Mouse (Mus musculus) lung, postnatal 0 days (tissue): ENCODE data around the gene Dlk1. TPM values are rescaled to one million over a fixed set of nuclear protein-coding genes. Genes with fewer than 3 reads are reported as not detected.

ENCODE experiments used
- ATAC-seq: fragments of 200-750 bp; cut with Nextera tagmentation; 2 replicates; pipeline ENCODE4 v1.8.0; 2017; ENCODE audit warnings: moderate library complexity
- DNase-seq: peaks from one replicate; pipeline ENCODE4 v3.0.0-alpha.2; 2016; ENCODE audit warnings: low spot score
- H3K27ac ChIP-seq: fragments of 300-500 bp; sonication (generic); 2 replicates; pipeline ENCODE4 v1.5.1; 2014; ENCODE audit warnings: antibody characterized with exemption, mild to moderate bottlenecking, low read length, mixed read lengths
- H3K27me3 ChIP-seq: fragments of 300-500 bp; sonication (generic); replicated peaks from 2 replicates; pipeline ENCODE4 v1.6.1; 2014; ENCODE audit warnings: low read length, mixed read lengths; ENCODE audit not compliant: insufficient read depth
- H3K36me3 ChIP-seq: fragments of 300-500 bp; sonication (generic); 2 replicates; pipeline ENCODE4 v1.6.1; 2014; ENCODE audit warnings: low read length, mixed read lengths; ENCODE audit not compliant: insufficient read depth
- H3K4me1 ChIP-seq: fragments of 300-500 bp; sonication (generic); 2 replicates; pipeline ENCODE4 v1.6.1; 2014; ENCODE audit warnings: antibody characterized with exemption, low read depth, low read length, mixed read lengths; ENCODE audit not compliant: insufficient read depth
- H3K4me2 ChIP-seq: fragments of 300-500 bp; sonication (generic); replicated peaks from 2 replicates; pipeline ENCODE4 v1.6.1; 2014; ENCODE audit warnings: low read depth, mild to moderate bottlenecking, low read length, moderate library complexity, mixed read lengths
- H3K4me3 ChIP-seq: fragments of 300-500 bp; sonication (generic); 2 replicates; pipeline ENCODE4 v1.5.1; 2014; ENCODE audit warnings: low read depth, low read length
- H3K9ac ChIP-seq: fragments of 300-500 bp; sonication (generic); replicated peaks from 2 replicates; pipeline ENCODE4 v1.6.1; 2014; ENCODE audit warnings: low read depth, mild to moderate bottlenecking
- H3K9me3 ChIP-seq: fragments of 300-500 bp; sonication (generic); 2 replicates; pipeline ENCODE4 v1.6.1; 2016; ENCODE audit warnings: low read length, mixed read lengths
- CTCF ChIP-seq: IDR thresholded peaks from 2 replicates; pipeline ENCODE4 v1.5.1; 2016; ENCODE audit warnings: antibody characterized with exemption, mild to moderate bottlenecking
- EP300 ChIP-seq: IDR thresholded peaks from 2 replicates; pipeline ENCODE4 v1.6.1; 2016; ENCODE audit warnings: antibody characterized with exemption, mild to moderate bottlenecking, control low read depth
- WGBS: fragments of 180-500 bp; shearing (Covaris S2); extraction: QIAGEN DNeasy Blood & Tissue Kit; methylation state at CpG from one replicate; pipeline ENCODE4 v1.1.7; 2014; 5-methylcytosine and 5-hydroxymethylcytosine counted together
- polyA plus RNA-seq: library from polyadenylated mRNA; unstranded; fragments of >200 nt; fragmentation: Nextera tagmentation; extraction: Ambion mirVana; gene quantifications from 2 replicates; pipeline ENCODE4 v1.2.1, GENCODE M21; 2015

Gene Dlk1
- polyA plus RNA-seq, 1 experiment from 2014 or later, result 364 TPM

GRCm38 (mm10) chr12:109436852-109437251 lies 15.8 kb upstream of the Dlk1 start:
- WGBS, result 50% methylated on average over 12 of the region's 12 CpGs
- no peak overlapping the region for H3K4me2 ChIP-seq
- H3K36me3 ChIP-seq, result no peaks in the 10 kb centered on the region
- no peak for TF ChIP-seq EP300
- no peak for TF ChIP-seq CTCF
- no peaks in the 10 kb centered on the region for H3K27me3 ChIP-seq
- ATAC-seq (0 out of 2 replicates have a peak, but pooled peaks have one; percentile 4), DNase-seq (no peak)
- H3K9me3 ChIP-seq, result no peaks in the 10 kb centered on the region
- peaks cover 23% of the 10 kb centered on the region for H3K4me1 ChIP-seq
- no peak overlapping the region for H3K27ac ChIP-seq
- H3K4me3 ChIP-seq, result no peak overlapping the region
- H3K9ac ChIP-seq, result no peak overlapping the region

GRCm38 (mm10) chr12:109437559-109438350 lies 14.9 kb upstream of the Dlk1 start:
- H3K4me2 ChIP-seq, result peak overlapping the region; percentile 52
- H3K36me3 ChIP-seq, result no peaks in the 10 kb centered on the region
- DNase-seq, result peak; percentile 82
- WGBS, result 7% methylated on average over 24 of the region's 25 CpGs
- H3K4me1 ChIP-seq, result peaks cover 24% of the 10 kb centered on the region
- H3K9ac ChIP-seq, result no peak overlapping the region
- peak overlapping the region; percentile 19; the same call in 1 of the 2 replicates for H3K4me3 ChIP-seq
- no peak for TF ChIP-seq EP300
- TF ChIP-seq CTCF, result peak; percentile 99
- ATAC-seq, result peak; percentile 67
- no peaks in the 10 kb centered on the region for H3K9me3 ChIP-seq
- H3K27ac ChIP-seq, result no peak overlapping the region
- no peaks in the 10 kb centered on the region for H3K27me3 ChIP-seq

- Histone ChIP-seq H3K9ac (no peak overlapping the region), H3K4me1 (peaks cover 24% of the 10 kb centered on the region), H3K4me3 (no peak overlapping the region), H3K9me3 (no peaks in the 10 kb centered on the region), H3K36me3 (no peaks in the 10 kb centered on the region), H3K27ac (no peak overlapping the region), H3K4me2 (no peak overlapping the region), H3K27me3 (no peaks in the 10 kb centered on the region)
- DNase-seq (no peak), ATAC-seq (no peak)
- WGBS, result 78% methylated on average over 6 of the region's 6 CpGs
- no peak for TF ChIP-seq CTCF
- TF ChIP-seq EP300, result no peak
Observed at GRCm38 (mm10) chr12:109438383-109438782, 14.2 kb upstream of the Dlk1 start.

GRCm38 (mm10) chr12:109439974-109440373 lies 12.6 kb upstream of the Dlk1 start:
- Histone ChIP-seq H3K27me3 (no peaks in the 10 kb centered on the region), H3K4me2 (no peak overlapping the region), H3K4me1 (peaks cover 24% of the 10 kb centered on the region), H3K36me3 (no peaks in the 10 kb centered on the region), H3K27ac (no peak overlapping the region), H3K4me3 (no peak overlapping the region), H3K9me3 (no peaks in the 10 kb centered on the region), H3K9ac (no peak overlapping the region)
- TF ChIP-seq EP300 (no peak), CTCF (no peak)
- no peak for DNase-seq
- WGBS, result 30% methylated on average over 6 of the region's 6 CpGs
- ATAC-seq, result no peak

GRCm38 (mm10) chr12:109441366-109441765 lies 11.3 kb upstream of the Dlk1 start:
- Histone ChIP-seq H3K27ac (peak overlapping the region; percentile 32; the same call in 1 of the 2 replicates), H3K9me3 (no peaks in the 10 kb centered on the region), H3K4me2 (no peak overlapping the region), H3K27me3 (no peaks in the 10 kb centered on the region), H3K9ac (no peak overlapping the region), H3K36me3 (no peaks in the 10 kb centered on the region), H3K4me1 (peaks cover 24% of the 10 kb centered on the region), H3K4me3 (no peak overlapping the region)
- DNase-seq, result peak; percentile 60
- WGBS, result 13% methylated on average over 6 of the region's 6 CpGs
- TF ChIP-seq EP300, result no peak
- TF ChIP-seq CTCF, result no peak
- ATAC-seq, result peak; percentile 39

- no peak for TF ChIP-seq CTCF
- TF ChIP-seq EP300, result no peak
- H3K27ac ChIP-seq, result no peak overlapping the region
- H3K4me1 ChIP-seq, result peaks cover 24% of the 10 kb centered on the region
- DNase-seq (no peak), ATAC-seq (no peak)
- H3K4me2 ChIP-seq, result no peak overlapping the region
- H3K4me3 ChIP-seq, result no peak overlapping the region
- no peak overlapping the region for H3K9ac ChIP-seq
- no peaks in the 10 kb centered on the region for H3K9me3 ChIP-seq
- H3K27me3 ChIP-seq, result no peaks in the 10 kb centered on the region
- H3K36me3 ChIP-seq, result no peaks in the 10 kb centered on the region
- WGBS, result 41% methylated on average over 13 of the region's 13 CpGs
Observed at GRCm38 (mm10) chr12:109442115-109442514, 10.5 kb upstream of the Dlk1 start.
